Mouse (Mus musculus) heart, embryonic 11.5 days (tissue): ENCODE measurements around the gene Prss23. TPM values are rescaled to one million over a fixed set of nuclear protein-coding genes. Genes with fewer than 3 reads are reported as not detected.

Experiments used
- ATAC-seq: fragments of 200-750 bp; cut with Nextera tagmentation; replicated peaks from 2 replicates; pipeline ENCODE4 v1.8.0; 2017; ENCODE audit warnings: moderate library complexity; ENCODE audit not compliant: insufficient number of reproducible peaks, low FRiP score, low TSS enrichment
- H3K27ac ChIP-seq: fragments of 300-500 bp; sonication (generic); 2 replicates; pipeline ENCODE4 v1.5.1; 2014; ENCODE audit warnings: mild to moderate bottlenecking, low read depth, low read length
- H3K27me3 ChIP-seq: fragments of 300-500 bp; sonication (generic); 2 replicates; pipeline ENCODE4 v1.6.1; 2014; ENCODE audit warnings: mild to moderate bottlenecking, low read length, mixed read lengths; ENCODE audit not compliant: control insufficient read depth, insufficient read depth
- H3K36me3 ChIP-seq: fragments of 300-500 bp; sonication (generic); 2 replicates; pipeline ENCODE4 v1.6.1; 2014; ENCODE audit warnings: mild to moderate bottlenecking, low read length, moderate library complexity, mixed read lengths; ENCODE audit not compliant: control insufficient read depth, insufficient read depth
- H3K4me1 ChIP-seq: fragments of 300-500 bp; sonication (generic); 2 replicates; pipeline ENCODE4 v1.6.1; 2014; ENCODE audit warnings: low read length; ENCODE audit not compliant: control insufficient read depth, insufficient read depth
- H3K4me2 ChIP-seq: fragments of 300-500 bp; sonication (generic); 2 replicates; pipeline ENCODE4 v1.6.1; 2014; ENCODE audit warnings: mild to moderate bottlenecking, moderate library complexity
- H3K4me3 ChIP-seq: fragments of 300-500 bp; sonication (generic); 2 replicates; pipeline ENCODE4 v1.5.1; 2014; ENCODE audit warnings: low read depth, low read length
- H3K9ac ChIP-seq: fragments of 300-500 bp; sonication (generic); 2 replicates; pipeline ENCODE4 v1.6.1; 2014; ENCODE audit warnings: mild to moderate bottlenecking, low read depth, low read length, moderate library complexity
- H3K9me3 ChIP-seq: fragments of 300-500 bp; sonication (generic); replicated peaks from 2 replicates; pipeline ENCODE4 v1.6.1; 2016; ENCODE audit warnings: low read length; ENCODE audit not compliant: control insufficient read depth
- WGBS: fragments of 180-500 bp; shearing (Covaris S2); extraction: QIAGEN DNeasy Blood & Tissue Kit; methylation state at CpG from one replicate; pipeline ENCODE4 v1.1.7; 2014; ENCODE audit not compliant: insufficient replicate concordance; 5-methylcytosine and 5-hydroxymethylcytosine counted together
- polyA plus RNA-seq: library from polyadenylated mRNA; unstranded; fragments of >200 nt; fragmentation: Nextera tagmentation; extraction: Ambion mirVana; gene quantifications from 2 replicates; pipeline ENCODE4 v1.2.1, GENCODE M21; 2014

Prss23 gene
- polyA plus RNA-seq, result 34.7 and 38.8 TPM in 2 replicates

DNA sequence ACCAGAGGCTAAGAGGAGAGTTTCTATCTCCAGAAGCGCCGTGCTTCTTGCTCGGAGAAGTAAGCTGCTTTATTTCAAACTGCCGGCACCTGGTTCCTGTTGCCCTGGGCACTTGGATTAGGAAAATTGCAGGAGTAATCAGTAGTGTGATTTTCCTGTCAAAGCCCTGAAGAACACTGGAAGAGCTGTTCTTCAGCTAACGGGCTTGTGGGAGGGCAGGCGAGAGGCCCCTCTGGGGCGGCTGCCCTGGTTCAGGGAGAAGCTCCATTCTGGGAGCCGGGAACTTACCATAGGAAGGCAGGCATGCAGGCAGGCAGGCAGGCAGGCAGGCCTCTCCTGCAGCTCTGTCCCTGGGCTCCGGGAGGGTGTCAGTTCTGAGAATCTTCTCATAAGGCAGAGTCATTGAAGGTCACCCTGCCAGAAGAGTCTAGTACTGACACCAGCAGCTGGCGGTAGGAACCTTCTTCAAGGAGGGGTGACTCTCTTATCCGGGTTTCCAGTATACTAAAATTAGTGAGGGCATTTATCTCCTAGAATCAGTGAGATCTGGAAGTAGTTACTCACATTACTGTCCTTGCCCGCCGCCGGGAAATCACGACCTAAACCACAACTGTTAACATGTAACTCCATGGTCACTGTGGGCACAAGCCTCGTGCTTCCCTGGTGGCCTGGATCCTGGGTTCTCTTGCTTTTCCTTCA, at the start of gene Prss23:
TSS of gene Prss23 (minus strand) at position 457 of the 699 bp plus-strand sequence.
- peak within 1 kb of the TSS; percentile 76 for H3K27ac ChIP-seq
- 33% methylated on average over 16 of the region's 16 CpGs for WGBS
- H3K4me1 ChIP-seq, result peaks cover 9% of the 10 kb centered on the region
- H3K4me2 ChIP-seq, result peak within 1 kb of the TSS; percentile 5; the same call in 1 of the 2 replicates
- 0 out of 2 replicates have a peak within 1 kb of the TSS, but pooled peaks have one; percentile 13 for H3K9ac ChIP-seq
- H3K27me3 ChIP-seq, result no peaks in the 10 kb centered on the region
- H3K9me3 ChIP-seq, result no peaks in the 10 kb centered on the region
- no peak within 1 kb of the TSS for H3K4me3 ChIP-seq
- H3K36me3 ChIP-seq, result no peaks in the 10 kb centered on the region
- peak; percentile 52; the same call in 1 of the 2 replicates for ATAC-seq

DNA sequence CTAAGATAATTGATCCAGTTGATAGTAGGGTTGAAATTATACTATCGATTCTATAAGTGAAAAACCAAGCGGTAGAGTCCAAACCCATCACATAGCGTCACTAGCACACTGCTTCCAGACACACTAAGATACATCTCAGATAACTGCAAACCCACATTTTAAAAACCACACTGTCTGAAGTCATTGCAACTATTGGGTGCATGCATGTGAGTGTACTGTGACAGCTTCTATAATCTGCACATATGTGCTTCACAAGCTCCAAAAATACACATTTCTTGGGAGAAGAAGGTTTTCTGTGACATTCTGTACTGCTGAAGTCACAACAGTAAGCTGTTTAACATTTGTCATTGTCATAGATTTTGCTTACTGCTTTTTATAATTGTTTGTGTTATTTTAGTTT, 49.1 kb upstream of the Prss23 start:
- Histone ChIP-seq H3K4me1 (no peaks in the 10 kb centered on the region), H3K9ac (no peak overlapping the region), H3K27me3 (no peaks in the 10 kb centered on the region), H3K9me3 (no peaks in the 10 kb centered on the region), H3K36me3 (no peaks in the 10 kb centered on the region), H3K4me2 (no peak overlapping the region), H3K27ac (no peak overlapping the region), H3K4me3 (no peak overlapping the region)
- ATAC-seq, result no peak
- 87% methylated on average over 3 of the region's 3 CpGs for WGBS

DNA sequence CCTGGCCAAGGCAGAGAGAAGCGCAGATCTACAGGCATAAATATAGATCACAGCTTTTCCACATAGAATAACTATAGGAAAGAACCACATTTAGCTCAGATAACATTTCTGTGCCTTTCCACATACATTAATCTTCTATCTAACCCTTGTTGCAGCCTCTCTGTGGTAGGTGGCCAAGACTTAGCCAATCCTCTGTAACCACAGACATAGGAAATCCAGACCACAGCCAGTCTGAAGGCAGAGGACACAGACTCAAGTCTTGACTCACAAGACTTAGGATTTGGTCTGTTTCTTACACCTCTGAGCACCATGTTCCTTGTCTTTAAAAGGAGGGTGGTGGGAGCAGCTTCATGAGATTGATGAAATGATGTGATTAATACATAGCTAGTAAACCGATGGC, 37.6 kb upstream of the Prss23 start:
- no peak overlapping the region for H3K27ac ChIP-seq
- no peaks in the 10 kb centered on the region for H3K9me3 ChIP-seq

DNA sequence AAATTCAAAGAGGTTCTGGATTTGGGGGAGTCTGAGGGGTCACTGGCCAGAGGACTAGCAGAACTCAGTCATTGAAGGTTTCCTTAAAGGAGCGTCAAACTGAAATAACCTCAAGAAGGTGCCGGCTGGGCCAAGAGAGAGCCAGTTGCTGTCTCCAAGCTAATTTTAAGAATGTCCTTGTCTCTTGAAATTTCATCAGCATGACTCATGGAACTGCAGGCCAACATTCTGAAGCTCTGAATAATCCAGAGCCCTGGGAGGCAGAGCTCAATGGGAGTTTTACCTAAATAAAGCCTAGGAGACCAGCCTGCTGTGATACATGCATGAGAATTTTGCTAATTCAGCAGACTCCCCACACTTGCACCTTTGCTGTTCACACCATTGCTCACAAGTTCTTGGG, 36.5 kb upstream of the Prss23 start:
- no peak for ATAC-seq
- Histone ChIP-seq H3K4me2 (no peak overlapping the region), H3K4me1 (peaks cover 10% of the 10 kb centered on the region; the same call in 1 of the 2 replicates), H3K27ac (no peak overlapping the region), H3K9ac (no peak overlapping the region), H3K4me3 (no peak overlapping the region), H3K9me3 (no peaks in the 10 kb centered on the region), H3K36me3 (no peaks in the 10 kb centered on the region), H3K27me3 (no peaks in the 10 kb centered on the region)
- 69% methylated on average over 2 of the region's 2 CpGs for WGBS

More for the DNA sequence above, 37.6 kb upstream of the Prss23 start:
- H3K27me3 ChIP-seq, result no peaks in the 10 kb centered on the region
- H3K36me3 ChIP-seq, result no peaks in the 10 kb centered on the region
- H3K4me3 ChIP-seq, result no peak overlapping the region
- H3K4me2 ChIP-seq, result no peak overlapping the region
- H3K4me1 ChIP-seq, result peaks cover 10% of the 10 kb centered on the region; the same call in 1 of the 2 replicates
- WGBS, result 83% methylated on average over 2 of the region's 2 CpGs
- ATAC-seq, result no peak
- H3K9ac ChIP-seq, result no peak overlapping the region

DNA sequence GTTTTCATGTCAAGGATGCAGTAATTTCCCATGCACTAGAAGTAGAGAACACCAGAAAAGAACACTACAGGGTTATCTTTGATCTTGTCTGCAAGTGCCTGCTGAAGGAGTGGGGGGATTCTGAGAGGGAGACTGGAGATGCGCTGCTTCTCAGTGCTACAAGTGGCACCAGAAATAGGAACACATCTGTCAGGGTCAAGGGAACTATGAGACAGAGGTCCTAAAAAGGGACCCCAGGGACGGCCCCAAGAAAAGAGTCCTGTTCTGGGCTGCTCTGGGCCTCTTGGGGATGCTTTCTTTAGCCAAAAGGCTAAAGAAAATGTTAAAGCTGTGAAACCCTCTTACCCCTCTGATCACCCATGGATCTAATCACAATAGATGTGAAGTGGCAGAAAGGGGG, 35.2 kb upstream of the Prss23 start:
- H3K36me3 ChIP-seq, result no peaks in the 10 kb centered on the region
- no peaks in the 10 kb centered on the region for H3K27me3 ChIP-seq
- H3K9me3 ChIP-seq, result no peaks in the 10 kb centered on the region
- WGBS, result 46% methylated on average over 2 of the region's 2 CpGs
- ATAC-seq, result no peak
- H3K4me3 ChIP-seq, result no peak overlapping the region
- H3K4me1 ChIP-seq, result peaks cover 10% of the 10 kb centered on the region; the same call in 1 of the 2 replicates
- H3K4me2 ChIP-seq, result no peak overlapping the region
- H3K9ac ChIP-seq, result no peak overlapping the region
- no peak overlapping the region for H3K27ac ChIP-seq

DNA sequence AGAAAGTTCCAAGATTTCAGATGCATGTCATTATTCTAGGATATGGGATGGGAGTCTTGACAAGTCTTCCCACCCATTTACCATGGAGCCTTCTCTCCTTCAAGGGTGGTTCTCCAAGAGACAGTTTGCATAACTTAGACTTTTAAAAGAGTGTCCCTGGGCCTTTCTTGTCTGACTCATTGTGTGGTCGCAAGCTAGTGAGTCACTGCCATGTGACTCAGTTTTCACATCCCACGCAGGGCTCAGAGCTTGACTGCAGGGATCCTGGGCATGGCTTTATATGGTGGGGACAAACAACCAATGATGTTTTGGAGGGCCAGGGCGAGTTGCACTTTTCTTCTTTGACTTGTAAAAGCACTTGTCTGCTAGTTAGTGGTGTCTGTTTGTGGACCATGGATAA, 34.0 kb upstream of the Prss23 start:
- no peaks in the 10 kb centered on the region for H3K9me3 ChIP-seq
- WGBS, result 71% methylated on average over 3 of the region's 3 CpGs
- no peak overlapping the region for H3K4me2 ChIP-seq
- H3K4me1 ChIP-seq, result peaks cover 10% of the 10 kb centered on the region; the same call in 1 of the 2 replicates
- H3K9ac ChIP-seq, result no peak overlapping the region
- H3K27ac ChIP-seq, result no peak overlapping the region
- no peak overlapping the region for H3K4me3 ChIP-seq
- H3K27me3 ChIP-seq, result no peaks in the 10 kb centered on the region
- H3K36me3 ChIP-seq, result no peaks in the 10 kb centered on the region
- ATAC-seq, result no peak

DNA sequence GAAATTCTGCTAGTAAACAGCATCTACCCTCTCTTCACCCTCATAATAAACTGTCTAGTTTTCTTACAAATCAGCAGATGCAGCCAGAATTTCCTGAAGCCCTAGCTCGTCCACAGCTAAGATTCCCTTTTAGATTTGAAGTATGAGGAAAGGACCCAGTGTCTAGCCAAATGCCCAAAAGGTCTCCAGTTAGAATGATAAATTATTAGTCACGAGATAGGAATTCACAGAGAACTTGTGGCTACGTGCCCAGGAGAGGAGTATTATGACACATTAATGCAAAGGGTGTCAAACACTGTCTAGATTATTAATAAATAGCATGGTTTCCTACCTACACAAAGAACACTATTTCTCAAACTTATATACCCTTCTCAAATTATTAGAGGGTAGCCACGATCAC, 32.6 kb upstream of the Prss23 start:
- peaks cover 10% of the 10 kb centered on the region; the same call in 1 of the 2 replicates for H3K4me1 ChIP-seq
- no peak for ATAC-seq
- WGBS, result 64% methylated on average over 4 of the region's 4 CpGs
- H3K9ac ChIP-seq, result no peak overlapping the region
- no peaks in the 10 kb centered on the region for H3K27me3 ChIP-seq
- H3K4me3 ChIP-seq, result no peak overlapping the region
- no peaks in the 10 kb centered on the region for H3K36me3 ChIP-seq
- H3K9me3 ChIP-seq, result no peaks in the 10 kb centered on the region
- no peak overlapping the region for H3K4me2 ChIP-seq
- H3K27ac ChIP-seq, result no peak overlapping the region

DNA sequence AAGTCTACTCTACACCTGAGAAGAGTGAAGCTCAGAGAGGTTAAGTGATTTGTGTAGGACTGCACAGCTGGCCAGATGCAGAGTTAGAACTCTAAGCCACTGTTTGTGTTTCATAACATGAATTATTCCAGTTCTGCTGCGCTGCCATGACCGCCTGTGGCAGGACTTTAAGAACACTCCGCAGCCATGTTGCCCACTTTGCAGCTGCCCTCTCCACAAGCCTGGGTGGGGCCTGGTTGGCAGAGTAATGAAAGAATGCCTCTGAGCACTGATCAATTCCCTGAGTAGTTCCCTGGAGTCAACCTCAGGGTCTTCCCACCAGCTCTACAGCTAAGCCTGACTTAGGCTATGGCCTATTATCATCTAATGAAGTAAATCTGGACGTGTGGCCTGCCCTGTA, 32.1 kb upstream of the Prss23 start:
- no peaks in the 10 kb centered on the region for H3K36me3 ChIP-seq
- H3K9ac ChIP-seq, result no peak overlapping the region
- H3K27me3 ChIP-seq, result no peaks in the 10 kb centered on the region
- no peak overlapping the region for H3K27ac ChIP-seq
- H3K9me3 ChIP-seq, result no peaks in the 10 kb centered on the region
- no peak for ATAC-seq
- peaks cover 10% of the 10 kb centered on the region; the same call in 1 of the 2 replicates for H3K4me1 ChIP-seq
- H3K4me2 ChIP-seq, result no peak overlapping the region
- no peak overlapping the region for H3K4me3 ChIP-seq
- WGBS, result 81% methylated on average over 4 of the region's 4 CpGs
